Mouse (Mus musculus): Measurements from ENCODE around the gene Layn.

GRCm38 (mm10) chr9:51020351-51020750 lies 56.5 kb downstream of the Layn start:
- no peak for TF ChIP-seq CTCF (IDR thresholded peaks at IDR 0.05; ENCODE audit: control insufficient read depth, insufficient read depth, insufficient read length)
- no peak for TF ChIP-seq MYOD1 (IDR thresholded peaks at IDR 0.05; ENCODE audit: control insufficient read depth, insufficient read length, low read depth)
- no peak for TF ChIP-seq USF1 (IDR thresholded peaks at IDR 0.05; ENCODE audit: low read depth)
- no peak for TF ChIP-seq MAX (IDR thresholded peaks at IDR 0.05)
- no peak for TF ChIP-seq MYOG (IDR thresholded peaks at IDR 0.05; ENCODE audit: control insufficient read depth, extremely low read depth, insufficient read length)
